Mouse (Mus musculus) layer of hippocampus, adult 9-10 months (tissue): ENCODE results near the gene Adgrf3.

ENCODE experiments used
- DNase-seq: peaks from one replicate; pipeline ENCODE4 v3.0.0; 2022; ENCODE audit warnings: low spot score

Gene Adgrf3

GRCm38 (mm10) chr5:30148133-30148920 lies 57.2 kb downstream of the Adgrf3 start:
- DNase-seq, result no peak

GRCm38 (mm10) chr5:30146526-30146925 lies 59.0 kb downstream of the Adgrf3 start:
- no peak for DNase-seq
